Mouse (Mus musculus): ENCODE measurements around the gene Olfr56.
"Not testable (repeated sequence)": the region's sequence is repeated elsewhere in the genome, so short reads cannot be mapped to it uniquely, and the experiment has no call there.

The Olfr56 gene

GRCm38 (mm10) chr11:48978240-48978939 is at the start of gene Olfr56:
Gene Olfr56, plus strand, starts transcription at chr11:48978889.
- not testable (repeated sequence) for DNase-seq

- not testable (repeated sequence) for DNase-seq
These were observed 45.3 kb upstream of the Olfr56 start for GRCm38 (mm10) chr11:48933422-48933821.

DNA sequence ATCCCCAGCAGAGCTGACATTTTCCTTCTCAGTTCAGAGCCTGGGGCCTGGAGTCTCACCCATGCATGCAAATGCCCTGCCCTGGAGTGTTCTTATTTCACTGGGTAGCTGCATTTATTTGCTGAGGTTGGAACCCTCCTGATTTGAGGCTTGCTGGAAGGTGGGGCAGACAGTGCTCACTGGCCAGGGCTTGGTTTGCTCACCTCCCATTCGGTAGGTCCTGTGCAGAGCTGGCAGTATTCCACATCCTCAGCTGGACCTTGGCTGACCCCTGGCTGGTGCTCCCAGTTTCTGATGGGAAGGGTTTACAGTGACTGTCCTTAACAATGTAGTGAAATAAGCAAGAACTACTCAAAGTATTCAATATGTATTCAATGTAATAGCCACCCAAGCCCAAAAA is 44.8 kb upstream of the Olfr56 start:
- not testable (repeated sequence) for DNase-seq

DNA sequence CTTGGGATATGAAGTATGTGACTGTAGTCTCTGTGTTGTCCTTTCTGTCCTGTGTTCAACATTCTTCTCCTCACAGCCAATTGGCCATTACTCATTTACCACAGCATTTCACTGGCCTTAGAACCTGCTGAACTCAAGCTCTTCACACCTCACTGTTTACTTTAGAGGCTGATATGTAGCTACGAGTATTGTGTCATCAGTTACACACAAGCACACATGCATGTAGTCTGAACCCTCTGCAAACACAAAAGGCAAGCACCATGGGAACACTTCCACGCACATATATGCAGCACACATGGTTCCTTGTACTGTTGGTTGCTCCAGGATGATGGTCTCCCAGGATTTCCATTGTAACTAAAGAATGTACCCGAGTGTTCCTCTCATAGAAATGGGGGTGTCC is 43.4 kb upstream of the Olfr56 start:
- DNase-seq, result not testable (repeated sequence)

DNA sequence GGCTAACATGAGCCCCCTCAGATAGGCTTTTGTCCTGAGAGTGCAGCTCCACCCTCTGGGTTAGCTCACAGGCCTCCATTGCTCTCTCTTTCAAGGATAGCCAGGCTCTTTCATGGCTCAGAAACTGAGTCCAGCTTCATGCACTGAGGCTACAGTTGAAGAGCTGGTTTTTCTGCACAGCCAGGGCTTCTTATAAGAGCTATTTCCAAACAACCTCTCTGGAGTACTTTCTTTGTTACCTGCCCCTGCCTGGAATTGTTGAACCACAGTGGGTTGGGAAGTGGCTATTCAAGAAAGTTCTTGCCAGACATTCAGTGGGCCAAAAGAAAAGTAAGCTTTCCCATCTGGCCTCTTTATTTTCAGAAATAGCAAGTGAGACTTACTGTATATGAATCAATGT is 39.4 kb upstream of the Olfr56 start:
- DNase-seq, result not testable (repeated sequence)

- DNase-seq, result not testable (repeated sequence)
These were observed 32.6 kb upstream of the Olfr56 start, which contains the start of gene Psme2b for GRCm38 (mm10) chr11:48946090-48946489. Gene Psme2b, minus strand, starts transcription at chr11:48946190.

- DNase-seq, result not testable (repeated sequence)
These were observed 4.0 kb upstream of the Olfr56 start for GRCm38 (mm10) chr11:48974686-48975085.

GRCm38 (mm10) chr11:48979251-48979650 is 562 bp downstream of the Olfr56 start, which contains the start of gene 9930111J21Rik1:
Gene 9930111J21Rik1, minus strand, starts transcription at chr11:48979398.
- DNase-seq, result not testable (repeated sequence)

DNA sequence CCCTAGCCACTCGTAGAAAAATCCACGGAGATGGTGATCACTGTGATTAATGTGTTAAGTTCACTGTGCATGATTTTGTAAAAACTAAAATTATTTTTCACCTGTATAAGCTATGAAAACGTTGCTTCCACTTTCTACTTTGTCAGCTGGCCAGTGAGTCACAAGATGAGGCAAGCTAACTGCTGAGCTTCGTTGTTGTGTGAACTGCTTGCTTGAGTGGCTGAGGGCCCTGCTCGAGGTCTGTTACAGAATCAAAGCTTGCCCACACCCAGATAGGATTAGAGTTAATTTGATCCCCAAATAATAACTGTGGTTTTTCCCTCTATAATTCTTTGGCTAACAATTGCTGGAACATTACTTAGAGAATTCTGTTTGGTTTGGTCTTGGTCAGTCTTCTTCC is 1.4 kb downstream of the Olfr56 start:
- not testable (repeated sequence) for DNase-seq

DNA sequence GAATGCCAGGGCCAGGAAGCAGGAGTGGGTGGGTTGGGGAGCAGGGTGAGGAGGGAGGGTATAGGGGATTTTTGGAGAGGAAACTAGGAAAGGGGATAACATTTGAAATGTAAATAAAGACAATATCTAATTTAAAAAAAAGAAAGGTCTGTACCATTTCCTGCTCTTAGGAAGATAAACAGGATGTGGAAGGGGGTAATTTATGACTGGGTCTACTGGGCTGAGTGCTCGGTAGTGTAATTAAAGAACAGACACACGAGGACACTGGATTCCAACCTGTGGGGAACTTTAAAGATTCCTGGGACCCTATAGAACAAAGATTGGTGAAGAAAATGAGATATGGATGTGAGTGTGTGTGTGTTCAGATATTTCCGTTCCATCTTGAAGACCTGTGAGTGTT is 4.2 kb downstream of the Olfr56 start:
- not testable (repeated sequence) for DNase-seq

- not testable (repeated sequence) for DNase-seq
These were observed 9.5 kb downstream of the Olfr56 start for GRCm38 (mm10) chr11:48988219-48988618.

DNA sequence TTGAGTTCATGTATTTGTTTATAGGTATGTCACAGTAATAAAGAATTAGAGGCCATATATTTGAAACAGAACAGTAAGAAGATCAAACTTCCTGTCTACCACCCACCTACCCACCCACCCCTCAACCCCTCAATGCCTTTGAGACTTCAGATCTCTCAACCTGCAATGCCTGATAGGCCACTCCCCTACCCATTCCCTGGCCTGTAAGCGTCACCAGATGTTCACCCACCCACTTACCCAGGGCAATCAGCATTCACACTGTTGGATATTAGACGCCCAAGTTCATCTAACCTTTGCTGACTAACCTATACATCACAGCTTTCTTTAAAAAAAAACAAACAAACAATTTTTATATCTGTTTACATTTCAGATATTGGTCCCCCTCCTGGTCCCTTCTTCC is 11.3 kb downstream of the Olfr56 start:
- not testable (repeated sequence) for DNase-seq

DNA sequence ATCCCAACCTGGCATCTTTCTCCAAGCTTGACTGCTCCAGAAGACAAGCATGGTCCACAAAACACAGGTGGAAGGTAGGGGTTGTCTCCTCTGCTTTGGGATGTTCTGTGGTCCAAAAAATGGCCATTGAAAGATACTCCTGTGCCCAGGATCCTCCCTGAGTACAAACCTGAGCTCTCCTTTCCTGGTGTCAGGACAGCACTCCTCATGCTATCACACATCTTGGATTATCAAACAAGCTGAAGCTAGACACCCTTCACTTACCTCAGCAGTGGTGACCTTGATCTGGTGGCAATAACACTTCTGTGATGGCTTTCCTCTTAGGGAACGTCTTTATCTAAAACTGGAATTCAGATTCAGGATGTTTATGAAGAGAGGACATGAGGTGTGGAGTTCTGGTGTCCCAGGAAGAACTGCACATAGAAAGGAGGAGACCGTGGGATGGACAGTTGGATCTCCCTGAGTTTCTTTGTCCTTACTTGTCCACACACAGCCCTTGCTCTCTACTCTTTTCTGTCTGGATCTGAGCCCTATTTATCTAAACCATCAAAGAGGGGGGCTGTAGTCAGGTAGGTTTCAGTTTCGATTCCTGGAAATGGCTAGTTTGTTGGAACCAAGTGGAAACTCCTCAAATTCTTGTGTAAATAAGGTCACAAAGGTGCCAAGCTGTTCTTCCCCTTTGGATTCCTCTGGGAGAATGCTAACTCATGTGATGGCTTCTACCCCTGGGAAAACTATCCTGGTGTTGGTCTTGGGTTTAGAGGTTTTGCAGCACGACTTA is 13.2 kb downstream of the Olfr56 start, which contains the start of gene Gm12185:
TSS of gene Gm12185 (minus strand) at position 487 of the 781 bp plus-strand sequence.
- DNase-seq, result not testable (repeated sequence)

- not testable (repeated sequence) for DNase-seq
These were observed 14.6 kb downstream of the Olfr56 start for GRCm38 (mm10) chr11:48993296-48993695.

GRCm38 (mm10) chr11:48994018-48994417 is 15.3 kb downstream of the Olfr56 start, which contains the start of gene Tgtp1:
Gene Tgtp1, minus strand, starts transcription at chr11:48994172.
- DNase-seq, result not testable (repeated sequence)

DNA sequence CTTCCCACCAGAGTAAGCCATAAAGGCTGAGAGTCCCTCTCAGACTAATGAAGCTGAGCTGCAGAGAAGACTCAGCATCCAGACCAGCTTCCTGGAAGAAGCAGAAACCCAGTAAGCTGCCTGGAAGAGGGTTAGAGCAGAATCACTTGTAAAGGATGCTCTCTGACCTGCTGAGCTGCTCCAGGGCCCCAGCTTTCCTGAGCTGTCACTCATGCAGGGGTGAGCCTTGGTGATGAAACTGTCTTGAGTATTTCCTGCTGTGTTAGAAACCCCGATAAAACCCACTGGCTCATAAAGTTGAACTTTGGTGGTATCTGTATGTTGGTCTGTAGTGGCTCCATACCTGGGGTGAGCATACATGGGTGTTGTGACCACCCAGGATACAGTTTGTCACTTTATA is 21.7 kb downstream of the Olfr56 start:
- not testable (repeated sequence) for DNase-seq

GRCm38 (mm10) chr11:49006317-49006716 is 27.6 kb downstream of the Olfr56 start:
- not testable (repeated sequence) for DNase-seq

DNA sequence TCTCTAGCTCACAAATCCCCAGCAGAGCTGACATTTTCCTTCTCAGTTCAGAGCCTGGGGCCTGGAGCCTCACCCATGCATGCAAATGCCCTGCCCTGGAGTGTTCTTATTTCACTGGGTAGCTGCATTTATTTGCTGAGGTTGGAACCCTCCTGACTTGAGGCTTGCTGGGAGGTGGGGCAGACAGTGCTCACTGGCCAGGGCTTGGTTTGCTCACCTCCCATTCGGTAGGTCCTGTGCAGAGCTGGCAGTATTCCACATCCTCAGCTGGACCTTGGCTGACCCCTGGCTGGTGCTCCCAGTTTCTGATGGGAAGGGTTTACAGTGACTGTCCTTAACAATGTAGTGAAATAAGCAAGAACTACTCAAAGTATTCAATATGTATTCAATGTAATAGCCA is 28.1 kb downstream of the Olfr56 start:
- DNase-seq, result not testable (repeated sequence)

- not testable (repeated sequence) for DNase-seq
These were observed 33.4 kb downstream of the Olfr56 start for GRCm38 (mm10) chr11:49012074-49012473.

DNA sequence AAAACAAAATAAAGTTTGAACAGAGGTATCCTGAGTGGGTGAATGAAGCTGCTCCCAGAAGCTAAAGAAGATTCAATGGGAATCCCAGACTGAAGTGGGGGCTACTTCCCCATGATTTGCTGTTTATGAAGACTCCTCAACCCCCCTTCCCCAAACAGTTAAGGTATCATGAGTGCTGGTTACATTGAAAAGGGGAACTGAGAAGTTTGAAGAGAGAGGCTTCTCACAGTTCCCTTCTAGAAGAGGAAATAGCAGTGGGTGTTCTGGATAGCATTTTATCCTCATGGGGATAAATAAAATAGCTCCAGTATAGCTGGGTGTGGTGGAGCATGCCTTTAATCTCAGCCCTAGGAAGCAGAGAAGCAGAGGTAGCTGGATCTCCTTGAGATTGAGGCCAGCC is 71.4 kb downstream of the Olfr56 start:
- not testable (repeated sequence) for DNase-seq

DNA sequence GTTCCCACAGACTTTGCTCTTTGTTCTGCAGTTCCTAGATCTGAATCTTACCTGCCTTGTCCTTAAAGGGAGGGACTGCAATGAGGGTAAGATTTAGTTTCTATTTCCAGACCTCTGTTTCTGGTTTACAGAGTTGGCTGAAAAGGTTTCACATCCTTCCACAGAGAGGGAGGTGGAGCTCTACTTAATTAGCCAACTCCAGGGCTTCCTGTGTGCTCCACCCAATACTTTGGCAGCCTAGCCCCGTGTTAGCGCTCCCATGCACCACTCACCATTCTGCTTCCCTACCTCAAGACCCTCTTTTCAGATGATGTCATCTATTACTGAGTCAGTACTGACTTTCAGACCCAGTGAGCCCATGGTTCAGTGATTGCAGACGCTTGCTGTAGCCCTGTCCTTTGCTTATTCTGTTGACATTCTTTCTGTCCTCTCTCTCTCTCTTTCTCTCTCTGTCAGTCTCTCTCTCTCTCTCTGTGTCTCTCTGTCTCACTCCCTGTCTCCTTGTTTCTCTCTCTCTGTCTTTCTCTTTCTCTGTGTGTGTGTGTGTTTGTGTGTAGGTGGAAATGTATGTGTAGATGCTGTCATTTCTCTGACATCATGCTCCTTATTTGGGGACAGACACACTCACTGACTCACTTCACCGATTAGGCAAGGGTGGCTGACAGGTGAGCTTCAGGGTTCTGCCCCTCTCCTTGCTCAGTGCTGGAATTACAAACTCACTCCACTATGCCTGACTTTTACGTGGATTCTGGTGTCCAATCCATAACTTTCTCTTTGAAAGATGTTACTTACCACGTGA is 72.6 kb downstream of the Olfr56 start, which contains the start of gene 9930111J21Rik2:
TSS of gene 9930111J21Rik2 (minus strand) at position 150 of the 799 bp plus-strand sequence.
- not testable (repeated sequence) for DNase-seq

- DNase-seq, result not testable (repeated sequence)
These were observed 73.2 kb downstream of the Olfr56 start for GRCm38 (mm10) chr11:49051894-49052293.
